Mouse (Mus musculus) myocyte (in vitro differentiated cells): ENCODE measurements around the gene Ciart.

Experiments
- CEBPB ChIP-seq: IDR thresholded peaks from 2 replicates; pipeline ENCODE4 v1.6.1; 2011; ENCODE audit warnings: mild to moderate bottlenecking, moderate library complexity; ENCODE audit not compliant: poor library complexity, insufficient read depth, severe bottlenecking
- MAX ChIP-seq: IDR thresholded peaks from one replicate; pipeline ENCODE4 v1.6.1; 2011; ENCODE audit warnings: low read depth, mild to moderate bottlenecking, control low read depth
- MYOG ChIP-seq, 3 experiments: IDR thresholded peaks; one replicate each; pipeline ENCODE4 v1.6.1; 2011; ENCODE audit warnings: control low read depth in 2 of 3, low read depth in 2 of 3, mild to moderate bottlenecking in 2 of 3; ENCODE audit not compliant: insufficient read length in 2 of 3, control insufficient read depth in 1 of 3, insufficient read depth in 1 of 3
- POLR2A ChIP-seq: IDR thresholded peaks from one replicate; pipeline ENCODE4 v1.6.1; 2011; ENCODE audit warnings: low read depth, mild to moderate bottlenecking, control low read depth, moderate library complexity; ENCODE audit not compliant: insufficient read length
- POLR2AphosphoS2 ChIP-seq: IDR thresholded peaks from one replicate; pipeline ENCODE4 v1.6.1; 2011; ENCODE audit warnings: low read depth, control low read depth; ENCODE audit not compliant: insufficient read length
- REST ChIP-seq: IDR thresholded peaks from one replicate; pipeline ENCODE4 v1.6.1; 2011; ENCODE audit warnings: mild to moderate bottlenecking, control low read depth, moderate library complexity; ENCODE audit not compliant: insufficient read depth, insufficient read length
- SRF ChIP-seq: IDR thresholded peaks from one replicate; pipeline ENCODE4 v1.6.1; 2011; ENCODE audit warnings: low read depth; ENCODE audit not compliant: control insufficient read depth, insufficient read length
- TCF12 ChIP-seq: IDR thresholded peaks from one replicate; pipeline ENCODE4 v1.6.1; 2011; ENCODE audit warnings: mild to moderate bottlenecking, control low read depth; ENCODE audit not compliant: poor library complexity, insufficient read depth, severe bottlenecking
- TCF3 ChIP-seq: IDR thresholded peaks from one replicate; pipeline ENCODE4 v1.6.1; 2011; ENCODE audit warnings: low read depth, control low read depth; ENCODE audit not compliant: insufficient read length
- USF1 ChIP-seq: IDR thresholded peaks from one replicate; pipeline ENCODE4 v1.6.1; 2011; ENCODE audit warnings: low read depth, mild to moderate bottlenecking, control low read depth, moderate library complexity

DNA sequence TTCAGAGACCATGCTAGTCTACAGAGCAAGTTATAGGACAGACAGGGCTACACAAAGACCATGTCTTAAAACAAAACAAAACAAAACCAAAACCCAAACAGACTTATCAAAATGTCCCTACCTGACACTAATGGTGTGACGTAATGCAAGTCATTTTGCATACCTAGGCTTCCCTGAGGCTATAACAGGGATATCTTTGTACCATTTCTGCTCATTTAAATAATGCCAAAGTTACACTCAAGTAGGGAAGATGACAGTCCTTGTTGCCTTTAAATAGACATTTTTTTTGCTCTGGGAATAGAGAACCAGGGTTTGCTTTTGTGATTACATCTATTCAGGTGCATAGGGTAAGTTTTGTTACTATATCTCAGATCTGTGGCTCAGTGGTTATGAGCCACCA lies 49.4 kb upstream of the Ciart start:
- TF ChIP-seq TCF3 (no peak), POLR2A (no peak), MAX (no peak), REST (no peak), TCF12 (no peak), MYOG (IDR thresholded peaks at IDR 0.05; ENCODE audit: control insufficient read depth in 1 of 3, insufficient read depth in 1 of 3, insufficient read length in 2 of 3, low read depth in 2 of 3) (no peak), USF1 (no peak), SRF (no peak), CEBPB (no peak), POLR2AphosphoS2 (no peak)
